Mouse (Mus musculus) megakaryocyte-erythroid progenitor cell, adult 5-6 weeks (primary cell): ENCODE data around the gene Ubxn11. TPM values are rescaled to one million over a fixed set of nuclear protein-coding genes. Genes with fewer than 3 reads are reported as not detected.
A peak's percentile ranks its signal among the peaks of the same experiment; 100 is the strongest.

Experiments
- ATAC-seq: replicated peaks from 2 replicates; pipeline ENCODE4 v1.8.0; 2016; ENCODE audit warnings: mild to moderate bottlenecking, inconsistent platforms; ENCODE audit not compliant: severe bottlenecking, poor library complexity, low FRiP score, low TSS enrichment
- total RNA-seq, 2 experiments: library from RNA; stranded (forward) in 1 of 2; stranded (reverse) in 1 of 2; fragments of 200-1000, 215-1000 nt in 1 of 2; fragments of >200 nt in 1 of 2; fragmentation: Nextera tagmentation in 1 of 2; gene quantifications; 2 replicates each; pipeline ENCODE4 v1.2.3; 2014 to 2017

The Ubxn11 gene
- total RNA-seq, 2 experiments from 2014 or later, result 5.2 to 17.9 TPM

GRCm38 (mm10) chr4:134115215-134116144 lies 13.1 kb downstream of the Ubxn11 start:
- no peak for ATAC-seq

- ATAC-seq, result no peak
These were observed 14.1 kb downstream of the Ubxn11 start for GRCm38 (mm10) chr4:134116501-134116900.

- ATAC-seq, result no peak
These were observed 14.6 kb downstream of the Ubxn11 start for GRCm38 (mm10) chr4:134117012-134117411.

- ATAC-seq, result no peak
These were observed 15.9 kb downstream of the Ubxn11 start for GRCm38 (mm10) chr4:134118126-134118800.

GRCm38 (mm10) chr4:134119042-134119441 lies 16.7 kb downstream of the Ubxn11 start:
- ATAC-seq, result no peak

- no peak; the same call in 1 of the 2 replicates for ATAC-seq
These were observed 17.3 kb downstream of the Ubxn11 start for GRCm38 (mm10) chr4:134119644-134120043.

GRCm38 (mm10) chr4:134120192-134120805 lies 17.9 kb downstream of the Ubxn11 start:
- ATAC-seq, result no peak

GRCm38 (mm10) chr4:134120916-134121315 lies 18.5 kb downstream of the Ubxn11 start:
- no peak for ATAC-seq

GRCm38 (mm10) chr4:134121571-134121970 lies 19.2 kb downstream of the Ubxn11 start:
- ATAC-seq, result no peak

- ATAC-seq, result no peak
These were observed 19.9 kb downstream of the Ubxn11 start for GRCm38 (mm10) chr4:134122281-134122680.

- no peak for ATAC-seq
These were observed 20.8 kb downstream of the Ubxn11 start for GRCm38 (mm10) chr4:134123147-134123546.

- peak; percentile 27 for ATAC-seq
These were observed 21.5 kb downstream of the Ubxn11 start for GRCm38 (mm10) chr4:134123680-134124551.

- ATAC-seq, result no peak
These were observed 23.2 kb downstream of the Ubxn11 start for GRCm38 (mm10) chr4:134125383-134126060.

GRCm38 (mm10) chr4:134126300-134127120 lies 24.1 kb downstream of the Ubxn11 start:
- no peak for ATAC-seq

- no peak for ATAC-seq
These were observed 24.7 kb downstream of the Ubxn11 start for GRCm38 (mm10) chr4:134127121-134127455.

- no peak for ATAC-seq
These were observed 25.4 kb downstream of the Ubxn11 start for GRCm38 (mm10) chr4:134127793-134128192.

- ATAC-seq, result peak; percentile 82
These were observed 26.0 kb downstream of the Ubxn11 start, which contains the start of gene Sh3bgrl3 for GRCm38 (mm10) chr4:134128221-134128982. Sh3bgrl3 (minus strand) TSS chr4:134128789.
